Mouse (Mus musculus): Measurements from ENCODE around the gene Cct3.
"Not testable (repeated sequence)": the region's sequence is repeated elsewhere in the genome, so short reads cannot be mapped to it uniquely, and the experiment has no call there.

Gene Cct3

GRCm38 (mm10) chr3:88361612-88362313, 64.8 kb downstream of the Cct3 start:
- DNase-seq (ENCODE audit: low spot score), result no peak

- DNase-seq (ENCODE audit: low spot score), result no peak
Observed at GRCm38 (mm10) chr3:88363700-88364099, 66.8 kb downstream of the Cct3 start.

- peak; percentile 48 for DNase-seq (ENCODE audit: low spot score)
Observed at GRCm38 (mm10) chr3:88364337-88364736, 67.4 kb downstream of the Cct3 start, which contains the start of gene Paqr6. Paqr6 (plus strand) TSS chr3:88364584.

GRCm38 (mm10) chr3:88365705-88366361, 68.9 kb downstream of the Cct3 start:
- no peak for DNase-seq (ENCODE audit: low spot score)

GRCm38 (mm10) chr3:88366830-88367428, 70.0 kb downstream of the Cct3 start:
- DNase-seq (ENCODE audit: low spot score), result not testable (repeated sequence)

- DNase-seq (ENCODE audit: low spot score), result not testable (repeated sequence)
Observed at GRCm38 (mm10) chr3:88367517-88367916, 70.6 kb downstream of the Cct3 start.

GRCm38 (mm10) chr3:88368511-88368910, 71.6 kb downstream of the Cct3 start:
- not testable (repeated sequence) for DNase-seq (ENCODE audit: low spot score)

All from ovary, postnatal 10 days (tissue).